Mouse (Mus musculus) left cerebral cortex, postnatal 36 days (tissue): ENCODE measurements at regions not wholly inside any gene's neighbourhood (a gene's known extent, or its start where the extent isn't known, plus 50 kb on each side); places are given as distances from the start of the nearest gene placed in this dataset.

Experiments used
- DNase-seq, 2 experiments: peaks; one replicate each; pipeline ENCODE4 v3.0.0; 2021 to 2022; ENCODE audit warnings: low spot score in 2 of 2, mixed read lengths in 1 of 2
- intact Hi-C: fragments of 180-260 bp; cut with DNase I; formaldehyde crosslinking; loops from one replicate; pipeline ENCODE4 v1.15.1; 2025

GRCm38 (mm10) chr13:33721851-33722250 is 60.6 kb downstream of the Serpinb6d start:
- no peak for DNase-seq
- intact Hi-C loops, result no loop called here

GRCm38 (mm10) chr13:33762293-33763125 is 80.7 kb downstream of the Serpinb6e start:
- peak; percentile 36 to 47 for DNase-seq
- intact Hi-C loops, result loop anchor here (1.0 to 5.0 kb wide), 2 partner anchors 859 to 995 kb away; no protein-coding TSS in a partner anchor

- no peak for DNase-seq
- intact Hi-C loops, result loop anchor here (5.0 kb wide), 1 partner anchor 996 kb away; no protein-coding TSS in a partner anchor
Observed at GRCm38 (mm10) chr13:33763295-33763916, 79.8 kb downstream of the Serpinb6e start.
